Mouse (Mus musculus): ENCODE results near the gene 1810049J17Rik.
A peak's percentile ranks its signal among the peaks of the same experiment; 100 is the strongest.
"Not testable (repeated sequence)": the region's sequence is repeated elsewhere in the genome, so short reads cannot be mapped to it uniquely, and the experiment has no call there.

The 1810049J17Rik gene

DNA sequence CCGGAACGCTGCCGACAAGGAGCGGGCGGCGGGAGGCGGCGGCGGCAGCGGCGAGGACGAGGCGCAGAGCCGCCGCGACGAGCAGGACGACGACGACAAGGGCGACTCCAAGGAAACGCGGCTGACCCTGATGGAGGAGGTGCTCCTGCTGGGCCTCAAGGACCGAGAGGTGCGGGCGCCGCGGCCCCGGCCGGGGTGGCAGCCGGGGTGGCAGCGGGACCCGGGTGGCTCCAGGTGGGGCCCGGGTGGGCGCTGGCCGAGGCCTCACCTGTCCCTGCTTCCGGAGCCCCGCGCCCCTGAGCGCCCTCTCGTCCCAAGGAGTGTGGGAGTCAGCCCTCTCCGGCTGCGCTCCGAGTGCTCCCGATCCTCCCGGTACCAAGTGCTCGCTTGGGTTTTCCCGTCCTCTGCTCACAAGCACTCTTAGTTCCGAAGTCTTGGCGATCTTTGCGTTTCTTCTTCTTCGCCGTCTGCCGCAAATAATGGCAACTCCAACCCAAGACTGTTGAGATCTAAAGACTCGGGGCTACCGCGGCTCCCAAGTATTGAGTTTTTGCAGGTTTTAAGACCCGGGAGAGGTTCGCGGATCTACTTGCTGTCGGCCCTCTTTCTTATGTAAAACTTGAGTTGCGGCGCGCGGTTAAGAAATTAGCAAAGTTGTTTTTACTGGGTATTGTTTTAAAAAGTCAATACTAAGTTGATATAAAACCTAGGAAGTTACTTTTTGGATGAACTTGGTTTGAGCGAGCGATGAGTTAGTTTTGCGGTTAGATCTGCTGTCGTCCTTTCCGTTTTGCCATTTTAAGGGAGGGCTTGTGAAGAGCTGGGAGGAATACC is at the start of gene 1810049J17Rik:
Gene 1810049J17Rik (minus strand): TSS at position 112 of the 834 bp plus-strand sequence.
- DNase-seq (ENCODE audit: low read depth, low spot score) = no peak

- DNase-seq (ENCODE audit: low read depth, low spot score) = peak; percentile 37
Measured at GRCm38 (mm10) chr15:12371183-12371582, 49.5 kb upstream of the 1810049J17Rik start.

GRCm38 (mm10) chr15:12370096-12370495 is 48.4 kb upstream of the 1810049J17Rik start:
- no peak for DNase-seq (ENCODE audit: low read depth, low spot score)

- no peak for DNase-seq (ENCODE audit: low read depth, low spot score)
Measured at GRCm38 (mm10) chr15:12368850-12369249, 47.2 kb upstream of the 1810049J17Rik start.

- DNase-seq (ENCODE audit: low read depth, low spot score) = no peak
Measured at GRCm38 (mm10) chr15:12368357-12368756, 46.7 kb upstream of the 1810049J17Rik start.

DNA sequence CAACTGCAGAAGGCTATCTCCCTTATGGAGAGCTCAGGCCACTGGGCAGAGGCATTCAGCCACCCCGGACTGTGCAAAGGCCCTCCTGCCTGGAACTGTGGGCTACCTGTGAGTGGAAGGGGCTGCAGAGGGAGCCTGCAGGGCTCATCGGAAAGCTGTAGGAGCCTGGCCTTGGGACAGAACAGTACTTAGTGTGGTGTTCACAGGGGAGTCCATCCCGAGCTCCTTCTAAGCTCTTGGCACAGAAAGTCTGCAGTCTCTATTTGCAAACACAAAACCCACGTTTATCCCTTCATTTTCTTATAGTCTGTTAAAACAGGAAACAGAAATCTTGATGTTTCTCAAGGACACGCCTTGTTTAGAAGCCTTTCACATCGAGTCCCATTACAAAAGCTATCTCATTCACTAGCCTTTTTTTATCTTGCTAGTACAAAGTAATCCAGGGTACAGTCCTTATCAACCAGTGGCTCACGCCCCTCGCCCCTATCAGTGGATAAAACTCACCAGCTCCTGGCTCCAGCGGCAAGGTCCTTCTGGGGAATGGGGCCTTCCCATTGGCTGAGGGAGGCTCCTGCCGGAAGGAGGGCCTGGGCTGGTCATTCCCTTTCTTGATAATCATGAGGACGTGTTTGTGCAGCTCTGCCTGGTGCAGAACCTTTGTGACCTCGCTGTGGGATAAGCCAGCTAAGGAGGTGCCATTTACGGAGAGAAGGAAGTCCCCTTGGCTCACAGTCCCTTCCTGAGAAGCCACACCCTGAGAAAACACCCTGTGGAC is 45.8 kb upstream of the 1810049J17Rik start:
- DNase-seq (ENCODE audit: low read depth, low spot score) = no peak

- not testable (repeated sequence) for DNase-seq (ENCODE audit: low read depth, low spot score)
Measured at GRCm38 (mm10) chr15:12366580-12367305, 45.0 kb upstream of the 1810049J17Rik start.

GRCm38 (mm10) chr15:12366072-12366469 is 44.4 kb upstream of the 1810049J17Rik start:
- peak; percentile 84 for DNase-seq (ENCODE audit: low read depth, low spot score)

- no peak for DNase-seq (ENCODE audit: low read depth, low spot score)
Measured at GRCm38 (mm10) chr15:12365416-12366071, 43.8 kb upstream of the 1810049J17Rik start.

GRCm38 (mm10) chr15:12364096-12364495 is 42.4 kb upstream of the 1810049J17Rik start:
- no peak for DNase-seq (ENCODE audit: low read depth, low spot score)

DNA sequence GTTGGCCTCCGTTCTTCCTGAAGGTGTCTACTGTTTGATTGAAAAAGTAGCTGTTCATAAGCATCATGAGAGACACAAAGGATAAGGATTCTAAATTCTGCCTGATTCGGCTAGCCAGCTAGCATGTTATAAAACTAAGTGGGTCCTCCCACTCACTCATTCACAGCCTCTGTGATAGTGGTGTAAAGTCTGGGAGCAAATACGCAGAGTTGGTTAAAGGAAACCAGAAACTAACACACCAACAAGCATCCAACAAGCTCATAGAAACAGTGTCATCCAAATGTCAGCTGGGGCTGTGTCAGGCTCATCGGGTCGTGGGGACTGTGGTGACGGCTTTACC is 41.0 kb upstream of the 1810049J17Rik start:
- DNase-seq (ENCODE audit: low read depth, low spot score) = no peak

GRCm38 (mm10) chr15:12362001-12362700 is 40.5 kb upstream of the 1810049J17Rik start:
- DNase-seq (ENCODE audit: low read depth, low spot score) = no peak

GRCm38 (mm10) chr15:12360519-12361212 is 39.0 kb upstream of the 1810049J17Rik start:
- DNase-seq (ENCODE audit: low read depth, low spot score) = no peak

DNA sequence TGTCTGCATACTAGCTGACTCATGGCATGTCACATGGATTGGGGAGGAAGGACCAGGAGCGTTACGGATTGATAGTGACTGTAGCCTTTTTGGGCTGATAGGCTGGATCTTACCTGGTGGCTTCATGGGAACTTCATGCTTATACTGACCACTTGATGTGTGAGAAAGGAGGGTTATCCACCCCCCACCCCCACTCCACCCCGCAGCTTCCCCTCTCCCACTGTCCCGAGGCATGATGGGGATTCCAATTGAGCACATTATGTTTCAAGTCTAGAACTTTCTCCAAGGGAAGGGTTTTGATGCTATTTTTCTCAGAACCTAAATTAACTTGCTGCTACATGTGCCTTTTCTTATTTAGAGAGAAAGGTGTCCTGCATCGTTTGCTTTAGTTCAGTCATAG is 36.7 kb upstream of the 1810049J17Rik start:
- no peak for DNase-seq (ENCODE audit: low read depth, low spot score)

- DNase-seq (ENCODE audit: low read depth, low spot score) = no peak
Measured at GRCm38 (mm10) chr15:12357459-12357858, 35.8 kb upstream of the 1810049J17Rik start.

DNA sequence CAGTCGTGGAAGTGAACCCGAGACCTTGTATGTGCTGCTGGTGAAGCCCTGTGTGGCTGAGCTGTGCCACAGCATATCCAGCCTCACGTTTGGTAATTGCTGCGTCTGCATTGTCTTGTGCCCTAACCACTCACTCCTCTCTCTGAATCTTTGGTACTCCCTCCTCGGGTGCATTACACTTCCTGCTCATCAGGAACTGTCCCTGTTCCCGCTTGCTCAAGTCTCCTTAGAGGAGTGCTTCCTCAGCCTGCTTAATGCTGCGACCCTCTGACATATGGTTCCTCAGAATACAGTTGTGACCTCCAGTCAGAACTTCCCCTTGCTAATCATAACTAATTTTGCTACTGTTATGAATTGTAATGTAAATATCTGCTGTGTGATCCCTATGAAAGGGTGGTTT is 34.2 kb upstream of the 1810049J17Rik start:
- DNase-seq (ENCODE audit: low read depth, low spot score) = no peak

- no peak for DNase-seq (ENCODE audit: low read depth, low spot score)
Measured at GRCm38 (mm10) chr15:12355261-12355660, 33.6 kb upstream of the 1810049J17Rik start.

- DNase-seq (ENCODE audit: low read depth, low spot score) = no peak
Measured at GRCm38 (mm10) chr15:12354281-12354810, 32.6 kb upstream of the 1810049J17Rik start.

DNA sequence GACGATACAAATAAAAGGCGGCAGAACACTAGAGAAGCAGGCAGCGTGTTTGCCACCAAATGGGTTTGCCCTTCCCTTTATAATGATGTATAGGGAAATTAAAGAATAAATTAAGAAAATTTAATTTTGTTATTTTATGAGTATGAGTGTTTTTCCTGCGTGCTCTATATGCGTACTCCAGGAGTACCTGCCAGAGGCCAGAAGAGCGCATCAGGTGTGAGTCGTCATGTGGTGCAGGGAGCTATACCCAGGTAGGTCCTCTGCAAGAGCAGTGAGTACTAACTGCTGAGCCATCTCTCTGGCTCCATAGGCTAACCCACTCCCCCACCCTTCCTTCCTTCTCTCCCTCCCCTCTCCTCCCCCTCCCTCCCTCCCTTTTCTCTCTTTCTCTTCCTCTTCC is 29.8 kb upstream of the 1810049J17Rik start:
- no peak for DNase-seq (ENCODE audit: low read depth, low spot score)

- DNase-seq (ENCODE audit: low read depth, low spot score) = no peak
Measured at GRCm38 (mm10) chr15:12349840-12350239, 28.1 kb upstream of the 1810049J17Rik start.
